Mouse (Mus musculus) gonadal fat pad, adult 2 months (tissue): ENCODE results near the gene Prkd2. TPM values are rescaled to one million over a fixed set of nuclear protein-coding genes. Genes with fewer than 3 reads are reported as not detected.

Source experiments
- DNase-seq: peaks from one replicate; pipeline ENCODE4 v3.0.0-alpha.2; 2012; ENCODE audit warnings: low read depth
- polyA plus RNA-seq: library from polyadenylated mRNA; depleted of rRNA; stranded (reverse); fragments of >200 nt; gene quantifications from 2 replicates; pipeline ENCODE4 v1.2.3, GENCODE M21; 2012

The Prkd2 gene
- polyA plus RNA-seq, 1 experiment: 36.0 TPM

DNA sequence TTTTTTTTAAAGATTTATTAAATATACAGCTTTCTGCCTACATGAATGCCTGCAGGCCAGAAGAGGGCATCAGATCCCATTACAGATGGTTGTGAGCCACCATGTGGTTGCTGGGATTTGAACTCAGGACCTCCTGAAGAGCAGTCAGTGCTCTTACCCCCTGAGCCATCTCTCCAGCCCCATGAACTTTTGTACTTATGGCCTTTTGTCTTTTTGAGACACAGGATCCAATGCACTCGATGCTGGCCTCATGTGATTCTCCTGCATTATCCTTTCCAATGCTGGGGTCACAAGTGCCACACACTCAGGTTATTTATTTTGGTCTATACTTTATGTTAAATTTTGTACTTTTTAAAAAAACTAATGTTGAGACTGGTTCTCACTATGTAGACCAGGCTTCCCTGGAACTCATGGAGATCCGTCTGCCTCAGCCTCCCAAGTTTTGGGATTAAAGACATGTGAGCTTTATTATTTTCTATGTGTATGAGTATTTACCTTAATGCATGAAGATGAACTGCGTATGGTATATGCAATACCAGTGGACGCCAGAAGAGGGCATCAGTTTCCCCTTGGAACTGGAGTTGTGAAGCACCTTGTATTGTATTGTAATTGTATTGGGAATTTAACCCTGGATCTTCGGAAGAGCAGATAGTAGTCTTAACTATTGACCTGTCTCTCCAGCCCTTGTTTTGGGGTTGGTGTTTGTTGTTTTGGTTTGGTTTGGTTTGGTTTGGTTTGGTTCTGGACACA is 17.4 kb downstream of the Prkd2 start:
- DNase-seq: no peak

DNA sequence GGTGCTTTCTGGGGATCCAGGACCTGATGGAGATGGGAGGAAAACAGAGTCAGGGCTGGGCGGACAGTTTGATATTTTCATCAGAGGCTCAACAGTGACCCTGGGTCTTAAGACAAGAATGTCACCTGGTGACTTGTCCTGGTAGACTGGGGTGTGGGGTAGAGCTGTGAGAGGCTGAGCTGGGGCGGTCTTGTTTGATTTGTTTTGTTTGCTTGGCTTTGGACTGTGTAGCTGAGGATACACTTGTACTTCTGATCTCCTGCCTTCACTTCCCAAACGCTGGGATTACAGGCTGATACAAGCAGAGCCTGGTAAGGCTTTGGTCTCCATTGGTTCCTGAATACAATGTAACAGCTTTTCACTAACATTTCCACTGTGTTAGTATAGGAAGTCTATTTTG is 24.8 kb downstream of the Prkd2 start:
- DNase-seq: no peak

DNA sequence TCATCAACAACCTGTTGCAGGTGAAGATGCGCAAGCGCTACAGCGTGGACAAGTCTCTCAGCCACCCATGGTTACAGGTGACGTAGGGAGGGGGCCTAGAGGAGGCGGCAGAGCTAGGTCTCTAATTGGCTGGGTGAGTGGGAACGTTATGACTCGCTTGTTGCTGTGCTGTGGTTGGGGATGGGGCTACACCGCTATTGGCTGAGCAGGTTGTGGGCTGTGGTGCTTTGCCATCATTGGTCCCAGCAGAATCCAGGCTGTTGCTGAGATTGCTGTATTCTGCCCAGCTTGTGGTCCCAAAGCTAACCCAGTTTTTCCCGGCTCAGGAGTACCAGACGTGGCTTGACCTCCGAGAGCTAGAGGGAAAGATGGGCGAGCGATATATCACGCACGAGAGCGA is 26.8 kb downstream of the Prkd2 start:
- no peak for DNase-seq

DNA sequence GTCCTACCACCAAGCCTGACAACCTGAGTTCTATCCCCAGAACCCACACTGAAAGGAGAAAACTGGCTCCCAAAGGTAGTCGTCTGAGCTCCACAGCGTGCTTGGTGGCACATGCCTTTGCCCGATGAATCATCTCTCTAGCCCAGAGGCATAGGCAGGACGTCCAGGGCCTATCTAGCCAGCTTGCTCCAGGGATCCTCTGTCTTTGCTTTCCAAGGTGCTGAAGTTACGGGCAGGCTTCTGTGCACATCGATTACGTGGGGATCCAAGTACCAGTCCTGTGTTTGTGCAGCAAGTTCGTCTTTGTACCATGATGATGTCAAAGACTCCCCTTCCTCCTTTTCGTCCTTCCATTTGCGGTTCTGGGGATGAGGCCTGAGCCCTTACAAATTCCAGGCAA is 28.9 kb downstream of the Prkd2 start:
- DNase-seq: no peak

DNA sequence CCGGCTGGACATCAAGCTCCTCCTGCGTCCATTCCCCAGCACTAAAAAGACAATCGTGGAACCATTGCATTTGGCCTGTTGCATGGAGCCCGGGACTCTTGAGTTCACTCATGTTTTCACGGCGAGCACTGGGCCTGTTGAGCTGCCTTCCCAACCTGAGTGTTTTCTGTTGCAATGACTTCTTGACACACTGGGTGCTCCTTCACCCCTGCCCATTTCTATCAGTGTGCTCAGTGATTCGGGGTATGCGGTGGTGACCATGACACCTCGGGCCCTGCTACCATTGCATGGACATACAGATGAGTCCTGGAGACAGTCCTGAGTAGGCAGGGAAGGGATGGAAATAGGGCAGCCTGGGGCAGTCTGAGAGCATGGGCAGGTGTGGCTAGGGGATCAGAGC is 29.8 kb downstream of the Prkd2 start:
- no peak for DNase-seq

DNA sequence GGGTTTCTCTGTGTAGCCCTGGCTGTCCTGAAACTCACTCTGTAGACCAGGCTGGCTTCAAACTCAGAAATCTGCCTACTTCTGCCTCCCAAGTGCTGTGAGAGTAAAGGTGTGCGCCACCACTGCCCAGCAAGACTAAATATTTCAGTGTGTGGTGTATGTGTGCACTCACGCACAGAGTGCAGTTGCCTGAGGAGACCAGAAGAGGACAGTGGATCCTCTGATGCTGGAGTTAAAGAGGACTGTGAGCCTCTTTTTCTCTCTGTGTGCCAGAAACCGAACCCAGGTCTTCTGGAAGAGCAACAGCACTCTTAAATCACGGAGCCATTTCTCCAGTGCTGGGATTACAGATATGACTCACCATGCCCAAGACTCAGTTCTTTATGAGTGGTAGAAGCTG is 30.7 kb downstream of the Prkd2 start:
- DNase-seq: no peak

DNA sequence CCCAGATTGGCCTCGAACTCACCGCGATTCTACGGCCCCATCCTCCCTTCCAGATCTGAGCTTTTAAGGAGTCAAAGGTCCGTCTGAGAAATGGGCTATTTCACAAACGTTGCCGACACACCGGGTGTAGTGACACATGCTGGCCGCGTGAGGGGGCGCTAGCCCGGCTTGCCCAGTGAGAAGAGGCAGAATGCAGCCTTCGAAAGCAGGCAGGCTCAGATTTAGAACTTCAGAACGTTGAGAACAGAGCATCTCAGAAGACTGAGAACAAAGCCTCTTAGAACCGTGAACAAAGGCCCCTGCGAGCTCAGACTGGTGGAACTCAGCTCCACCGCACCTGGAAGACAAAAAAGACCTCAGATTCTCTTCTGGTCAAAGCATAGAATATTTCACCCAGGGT is 31.5 kb downstream of the Prkd2 start:
- no peak for DNase-seq

DNA sequence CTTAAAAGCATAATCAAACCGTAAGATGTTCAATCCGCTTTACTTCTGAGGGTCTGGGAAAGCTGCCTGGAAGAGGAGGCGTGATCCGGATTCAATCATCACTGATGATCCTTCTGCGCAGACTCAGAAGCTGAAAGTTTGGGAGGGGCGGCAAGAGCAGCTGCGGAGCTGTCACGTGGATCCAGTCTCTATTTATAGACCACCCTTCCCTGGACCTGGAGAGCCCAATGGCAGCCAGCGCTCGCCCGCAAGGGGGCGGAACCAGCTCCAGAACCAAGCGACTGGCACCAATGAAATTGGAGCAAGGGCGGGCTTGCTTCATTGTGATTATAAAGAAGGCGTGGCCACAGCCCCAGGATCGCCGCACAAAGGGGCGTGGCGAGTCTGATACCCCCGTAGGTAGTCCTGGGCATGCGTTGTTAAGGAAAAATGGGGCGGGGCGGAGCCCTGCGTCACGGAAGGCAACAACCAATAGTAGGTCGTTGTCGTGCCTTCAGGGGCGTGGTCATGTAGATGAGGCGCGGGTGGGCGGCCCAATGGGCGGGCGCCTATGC is 32.1 kb downstream of the Prkd2 start:
- peak; percentile 93 for DNase-seq

DNA sequence AGATGAGACGGTGACA is 32.4 kb downstream of the Prkd2 start, which contains the start of gene Dact3:
Gene Dact3 (plus strand): TSS at position 8 of the 16 bp plus-strand sequence.
- no peak for DNase-seq

DNA sequence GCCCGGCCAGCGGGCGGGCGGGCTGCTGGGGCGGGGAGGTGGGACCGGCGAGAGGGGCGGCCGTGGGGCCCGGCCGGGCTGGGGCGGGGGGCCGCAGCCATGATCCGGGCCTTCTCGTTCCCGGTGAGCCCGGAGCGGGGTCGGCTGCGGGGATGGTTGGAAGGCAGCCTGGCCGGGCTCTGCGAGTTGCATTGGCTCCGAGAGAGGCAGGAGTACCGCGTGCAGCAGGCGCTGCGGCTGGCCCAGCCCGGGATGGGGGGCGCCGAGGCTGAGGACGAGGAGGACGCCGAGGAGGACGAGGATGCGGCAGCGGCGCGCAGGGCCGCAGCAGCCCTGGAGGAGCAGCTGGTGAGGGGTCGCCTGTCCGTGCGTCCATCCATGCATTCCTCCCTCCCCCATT is 32.6 kb downstream of the Prkd2 start:
- DNase-seq: no peak

DNA sequence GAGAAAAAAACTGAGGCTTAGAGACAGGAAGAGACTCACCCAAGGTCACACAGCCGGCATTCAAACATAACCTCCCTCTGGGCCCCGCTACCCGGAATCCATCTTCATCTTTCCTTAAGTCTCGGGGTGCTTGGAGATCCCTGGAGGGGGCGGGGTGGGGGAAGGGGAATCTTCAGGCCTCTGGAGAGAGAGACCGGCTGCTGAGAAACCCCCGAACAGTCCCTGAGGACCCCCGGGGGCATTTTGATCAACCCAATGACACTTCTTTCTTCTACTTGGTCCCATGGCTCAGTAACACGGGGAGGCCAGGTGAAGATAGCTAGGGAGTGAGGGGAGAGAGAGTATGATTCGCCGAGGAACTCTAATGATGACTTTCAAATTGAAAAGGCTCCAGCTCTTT is 33.3 kb downstream of the Prkd2 start:
- DNase-seq: no peak

DNA sequence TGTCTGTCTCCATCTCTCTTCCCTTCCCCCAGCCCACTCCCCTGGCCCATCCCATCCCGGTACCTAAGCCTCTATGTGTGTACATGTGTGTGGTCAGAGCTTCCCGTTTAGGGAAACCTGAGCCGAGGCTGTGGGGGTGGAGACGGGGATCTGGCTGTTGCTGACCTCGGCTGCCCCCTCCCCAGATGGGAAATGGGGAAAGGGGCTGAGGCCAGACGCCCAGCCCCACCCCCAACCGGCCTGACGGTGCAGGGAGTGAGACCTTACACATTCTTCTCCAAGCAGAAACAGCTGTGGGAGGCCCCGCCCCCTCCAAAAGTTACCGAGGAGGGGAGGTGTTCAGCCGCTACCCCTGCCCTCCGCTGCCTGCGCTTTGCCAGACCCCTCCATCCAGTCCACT is 33.9 kb downstream of the Prkd2 start:
- DNase-seq: no peak

DNA sequence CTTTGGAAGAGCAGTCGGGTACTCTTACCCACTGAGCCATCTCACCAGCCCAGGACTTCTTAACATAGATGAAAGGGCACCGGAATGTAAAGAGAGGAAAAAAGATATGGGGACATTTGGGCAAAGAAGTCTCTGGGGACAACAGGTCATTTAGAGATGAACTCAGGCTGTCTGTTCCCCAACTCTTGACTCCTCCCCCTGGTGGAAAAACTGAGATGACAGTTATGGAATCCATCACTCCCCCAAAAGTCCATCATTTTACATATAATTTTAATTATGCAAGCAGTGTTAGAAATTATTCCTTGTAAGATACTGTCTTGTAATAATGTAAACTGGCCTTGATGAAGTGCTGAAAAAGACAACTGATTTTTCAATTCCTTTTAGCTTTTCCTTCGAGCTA is 35.0 kb downstream of the Prkd2 start:
- no peak for DNase-seq

DNA sequence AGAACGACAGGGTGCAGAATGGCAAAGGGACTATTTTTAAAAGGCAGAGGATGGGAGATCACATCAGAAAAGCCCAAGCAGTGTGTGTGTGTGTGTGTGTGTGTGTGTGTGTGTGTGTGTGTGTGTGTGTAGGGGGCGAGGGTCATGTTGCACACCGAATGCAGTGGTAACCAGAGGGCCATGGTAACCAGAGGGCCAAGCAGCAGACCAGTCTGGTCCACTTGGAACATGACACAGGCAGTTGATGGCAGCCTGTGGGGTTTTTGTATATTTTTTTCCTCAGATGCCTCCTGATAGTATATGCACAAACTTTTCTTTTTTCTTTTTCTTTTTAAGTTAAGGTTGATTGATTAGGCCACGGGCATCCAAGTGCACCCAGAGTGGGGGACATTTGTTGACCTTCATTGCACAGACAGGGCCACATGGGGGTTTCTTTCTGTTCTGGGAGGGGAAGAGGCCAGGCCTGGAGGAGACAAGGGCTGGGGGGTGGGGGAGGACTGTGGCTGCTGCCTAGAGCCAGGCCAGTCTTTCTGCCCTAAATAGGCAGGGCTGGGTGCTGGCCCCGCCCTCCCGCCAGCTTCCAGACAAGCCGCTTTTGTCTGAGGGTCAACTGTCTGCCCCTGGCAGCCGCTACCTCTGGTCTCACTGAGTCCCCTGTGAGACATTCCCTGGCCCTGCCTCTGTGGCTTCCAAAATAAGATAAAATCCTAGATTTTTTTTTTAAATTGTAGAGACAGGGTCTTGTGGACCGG is 37.3 kb downstream of the Prkd2 start:
- DNase-seq: no peak

DNA sequence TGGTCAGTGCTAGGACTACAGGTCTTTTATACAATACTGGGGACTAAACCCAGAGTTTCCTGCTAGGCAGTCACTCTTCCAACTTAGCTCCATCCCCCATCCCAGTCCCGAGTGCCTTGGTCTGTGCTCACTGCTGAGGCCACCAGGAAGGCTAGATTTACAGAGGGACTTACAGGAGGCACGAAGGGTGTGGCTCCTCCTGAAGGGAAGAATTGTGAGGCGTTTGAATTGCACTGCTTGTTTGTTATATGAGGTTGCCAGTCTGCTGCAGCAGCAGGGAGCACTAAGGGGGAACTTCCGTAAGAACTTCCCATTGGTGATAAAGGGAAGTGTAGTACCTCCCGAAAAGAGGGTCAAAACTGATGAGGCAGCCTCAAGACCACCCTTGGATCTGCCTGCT is 37.9 kb downstream of the Prkd2 start:
- DNase-seq: no peak

DNA sequence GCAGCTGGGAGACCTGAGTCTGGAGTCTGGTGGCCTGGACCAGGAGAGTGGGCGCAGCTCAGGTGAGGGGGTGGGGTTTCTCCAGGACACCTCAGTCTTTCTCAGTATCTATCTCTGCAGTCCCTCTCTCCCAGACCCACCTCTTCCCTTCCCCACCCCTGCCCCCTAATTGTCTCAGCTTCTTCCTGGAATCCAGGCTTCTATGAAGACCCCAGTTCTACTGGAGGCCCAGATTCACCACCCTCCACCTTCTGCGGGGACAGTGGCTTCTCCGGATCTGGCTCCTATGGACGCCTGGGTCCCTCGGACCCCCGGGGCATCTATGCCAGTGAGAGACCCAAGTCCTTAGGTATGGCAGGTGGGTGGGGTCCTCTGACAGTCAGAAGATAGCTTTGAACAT is 40.5 kb downstream of the Prkd2 start:
- DNase-seq: no peak

DNA sequence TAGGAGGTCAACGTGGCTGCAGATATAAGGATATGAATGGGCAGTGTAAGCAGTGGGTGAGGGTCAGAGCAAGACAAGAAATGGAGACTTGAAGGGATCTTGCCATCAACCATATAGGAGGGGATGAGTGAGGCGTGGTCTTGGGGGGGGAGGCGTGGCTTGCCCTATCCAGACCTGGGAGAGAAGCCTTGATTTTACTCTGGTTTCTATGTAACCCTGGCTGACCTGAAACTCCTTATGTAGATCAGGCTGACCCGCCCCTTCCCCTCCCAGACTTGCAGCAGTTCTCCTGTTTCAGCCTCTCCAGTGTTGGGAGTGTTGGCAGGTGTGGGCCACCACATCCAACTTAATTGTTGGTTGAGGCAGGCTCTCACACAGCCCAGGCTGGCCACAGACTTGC is 41.6 kb downstream of the Prkd2 start:
- DNase-seq: no peak

DNA sequence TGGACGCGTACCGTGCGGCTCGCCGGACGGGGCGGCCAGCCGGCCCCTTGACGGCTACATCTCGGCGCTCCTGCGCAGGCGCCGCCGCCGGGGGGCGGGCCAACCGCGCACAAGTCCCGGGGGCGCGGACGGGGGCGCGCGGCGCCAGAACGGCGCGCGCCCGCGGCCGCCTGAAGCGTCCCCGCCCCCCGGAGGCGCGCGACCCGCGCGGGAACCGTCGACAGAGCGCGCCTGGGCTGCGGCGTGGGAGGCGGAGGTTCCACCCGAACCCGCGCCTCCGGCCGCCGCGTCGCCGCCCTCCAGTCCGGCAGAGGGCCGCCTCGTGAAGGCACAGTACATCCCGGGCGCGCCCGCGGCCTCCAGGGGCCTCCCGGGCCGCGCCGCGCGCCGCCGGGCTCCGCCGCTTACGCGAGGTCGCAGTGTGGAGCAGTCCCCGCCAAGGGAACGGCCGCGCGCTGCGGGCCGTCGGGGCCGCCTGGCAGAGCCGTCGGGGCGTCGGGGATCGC is 42.6 kb downstream of the Prkd2 start:
- no peak for DNase-seq

DNA sequence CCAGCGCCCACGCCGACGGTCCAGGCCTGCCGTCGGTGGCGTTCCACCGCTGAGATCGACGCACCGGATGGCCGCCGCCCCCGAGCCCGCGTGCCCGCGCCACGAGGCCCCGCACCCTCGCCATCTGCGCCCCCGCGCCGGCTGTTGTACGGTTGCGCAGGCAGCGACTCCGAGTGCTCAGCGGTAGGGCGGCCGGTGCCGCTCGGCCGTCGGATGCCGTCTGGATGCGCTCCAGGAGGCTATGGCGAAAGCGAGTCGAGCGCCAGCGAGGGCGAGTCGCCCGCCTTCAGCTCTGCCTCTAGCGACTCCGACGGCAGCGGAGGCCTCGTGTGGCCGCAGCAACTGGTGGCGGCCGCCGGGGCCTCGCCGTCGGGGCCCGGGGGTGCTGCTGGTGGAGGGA is 43.2 kb downstream of the Prkd2 start:
- DNase-seq: no peak

DNA sequence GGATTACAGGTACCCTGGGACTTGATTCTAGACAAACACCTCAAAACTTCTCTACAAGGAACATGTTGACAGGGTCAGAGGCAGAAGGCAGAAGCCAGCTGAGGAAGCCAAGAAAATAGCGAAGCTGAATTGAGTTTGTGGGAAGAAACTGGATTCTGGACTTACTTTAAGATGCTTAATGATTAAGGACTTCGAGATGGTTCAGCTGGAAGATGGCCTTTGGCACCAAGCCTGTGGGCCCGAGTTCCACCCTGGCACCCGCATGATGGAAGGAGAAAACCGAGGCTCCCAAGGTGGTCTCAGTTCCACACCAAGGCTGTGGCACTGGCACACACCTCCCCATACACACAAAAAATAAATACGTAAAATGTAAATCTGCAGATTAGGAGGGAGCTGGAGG is 47.8 kb downstream of the Prkd2 start:
- DNase-seq: no peak

DNA sequence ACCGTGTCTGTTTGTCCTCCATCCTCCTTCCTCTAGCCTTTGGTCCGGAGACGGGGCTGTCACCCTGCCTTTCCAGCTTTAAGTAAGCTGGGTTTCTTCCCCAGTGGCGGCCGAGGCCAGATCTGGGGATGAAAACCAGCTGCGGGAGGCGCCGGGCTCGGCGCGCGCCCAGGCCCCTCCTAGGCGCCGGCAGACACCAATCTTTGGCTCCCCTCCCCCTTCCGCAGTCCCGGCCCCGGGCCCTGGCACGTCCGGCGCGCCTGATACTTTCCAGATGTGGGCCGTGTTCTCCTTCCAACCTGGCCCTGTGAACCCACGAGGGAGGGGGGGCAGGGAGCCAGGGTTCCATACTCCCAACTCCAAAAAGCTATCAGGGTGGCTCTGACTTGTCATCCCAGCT is 48.2 kb downstream of the Prkd2 start:
- DNase-seq: no peak

DNA sequence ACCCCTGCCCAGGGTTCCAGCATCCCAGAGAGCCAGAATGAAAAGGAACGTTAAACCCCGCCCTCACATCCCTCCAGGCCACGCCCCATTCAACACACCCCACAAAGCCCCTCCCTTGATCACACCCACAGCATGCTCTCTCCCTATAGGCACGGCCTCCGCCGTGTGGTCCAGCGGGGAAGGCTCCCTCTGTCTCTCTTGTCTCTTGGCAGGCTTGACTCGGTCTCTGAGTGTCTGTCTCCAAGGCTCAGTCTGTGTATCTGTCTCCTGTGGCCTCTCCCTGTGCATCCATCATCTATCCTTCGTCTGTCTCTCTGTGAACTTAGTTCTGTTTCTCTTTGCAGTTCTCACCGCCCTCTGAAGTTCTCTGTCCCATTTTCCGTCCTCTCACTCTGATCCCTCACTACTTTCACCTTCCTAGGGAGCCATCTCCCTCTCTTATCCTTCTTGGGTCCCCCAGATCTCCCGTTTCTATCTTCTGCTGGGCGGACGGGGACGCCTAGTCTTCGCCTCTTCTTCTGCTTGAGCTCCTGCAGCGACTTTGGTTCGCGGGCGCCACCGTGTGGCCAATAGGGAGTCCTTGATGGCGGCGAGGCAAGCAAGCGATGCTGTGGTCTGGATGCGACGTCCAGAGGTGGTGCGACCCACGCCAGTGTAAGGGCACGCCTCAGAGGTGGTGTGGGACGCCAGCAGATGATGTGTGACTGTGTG is 49.1 kb downstream of the Prkd2 start, which contains the start of gene Gng8:
Gene Gng8 (plus strand): TSS at position 146 of the 711 bp plus-strand sequence.
- no peak for DNase-seq

DNA sequence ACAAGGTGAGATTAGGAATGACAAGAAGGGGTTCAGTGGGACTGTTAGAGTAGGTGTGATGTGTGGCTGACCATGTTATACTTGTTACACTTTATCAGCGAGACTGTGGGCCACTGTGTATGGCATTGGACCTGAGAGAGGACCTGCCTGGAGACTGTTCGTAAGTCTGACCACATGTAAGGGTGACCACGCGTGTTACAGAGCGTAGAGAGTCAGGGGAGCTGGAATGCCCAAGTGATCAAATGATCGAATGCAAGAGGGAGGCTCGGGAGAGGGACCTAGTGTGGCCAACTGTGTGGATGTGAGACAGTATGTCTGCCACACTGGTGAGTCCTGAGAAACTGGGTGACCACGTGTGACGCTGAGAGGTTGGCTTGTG is 49.6 kb downstream of the Prkd2 start:
- DNase-seq: no peak
